Mouse (Mus musculus) stomach, postnatal 0 days (tissue): ENCODE data around the gene Amph.

Experiments used
- CTCF ChIP-seq: IDR thresholded peaks from 2 replicates; pipeline ENCODE4 v1.5.1; 2016; ENCODE audit warnings: antibody characterized with exemption, low read depth, mild to moderate bottlenecking, moderate library complexity
- EP300 ChIP-seq: optimal IDR thresholded peaks from 2 replicates; pipeline ENCODE3; 2016; ENCODE audit warnings: antibody characterized with exemption

GRCm38 (mm10) chr13:19054504-19054903 is 106.5 kb downstream of the Amph start:
- TF ChIP-seq CTCF = no peak
- TF ChIP-seq EP300 = no peak
